Mouse (Mus musculus) erythroblast, embryonic 14.5 days (primary cell): Measurements from ENCODE around the gene Olfr1371.

Experiments used
- GATA1 ChIP-seq: IDR thresholded peaks from 2 replicates; pipeline ENCODE4 v1.6.1; 2012; ENCODE audit warnings: low read length, inconsistent platforms, mixed read lengths
- TAL1 ChIP-seq: IDR thresholded peaks from 3 replicates; pipeline ENCODE4 v1.6.1; 2012; ENCODE audit warnings: low read length, inconsistent platforms, mixed read lengths

GRCm38 (mm10) chr11:52222891-52223290, 9.1 kb upstream of the Olfr1371 start:
- no peak for TF ChIP-seq TAL1
- TF ChIP-seq GATA1 = no peak
